Mouse (Mus musculus) right cerebral cortex, adult 18-20 months (tissue): Measurements from ENCODE around the gene Gm17027.
"Not testable (repeated sequence)": the region's sequence is repeated elsewhere in the genome, so short reads cannot be mapped to it uniquely, and the experiment has no call there.

Source experiments
- DNase-seq: peaks from one replicate; pipeline ENCODE4 v3.0.0; 2022; ENCODE audit warnings: mixed read lengths

Gm17027 gene

DNA sequence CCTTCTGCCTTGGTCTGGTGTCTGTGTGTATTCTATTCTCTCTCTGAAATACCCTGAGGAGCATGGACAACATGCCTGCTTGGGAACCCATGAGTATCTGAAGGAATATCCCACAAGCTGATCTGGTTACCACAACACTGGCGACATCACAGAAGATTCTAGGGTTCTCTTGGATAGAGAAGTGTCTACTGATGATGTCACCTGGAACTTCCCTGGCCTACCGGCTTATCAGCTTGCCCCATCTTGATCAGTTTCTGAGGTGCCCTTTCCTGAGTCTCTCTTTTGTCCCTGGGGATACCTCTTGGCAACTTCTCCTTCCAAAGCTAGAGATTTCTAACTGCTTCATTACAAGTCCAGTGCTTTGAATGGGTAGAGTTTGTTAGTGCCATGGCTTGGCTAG, at the start of gene Gm17027:
Gene Gm17027, minus strand, starts transcription at position 101 of the 400 bp plus-strand sequence.
- DNase-seq: not testable (repeated sequence)

DNA sequence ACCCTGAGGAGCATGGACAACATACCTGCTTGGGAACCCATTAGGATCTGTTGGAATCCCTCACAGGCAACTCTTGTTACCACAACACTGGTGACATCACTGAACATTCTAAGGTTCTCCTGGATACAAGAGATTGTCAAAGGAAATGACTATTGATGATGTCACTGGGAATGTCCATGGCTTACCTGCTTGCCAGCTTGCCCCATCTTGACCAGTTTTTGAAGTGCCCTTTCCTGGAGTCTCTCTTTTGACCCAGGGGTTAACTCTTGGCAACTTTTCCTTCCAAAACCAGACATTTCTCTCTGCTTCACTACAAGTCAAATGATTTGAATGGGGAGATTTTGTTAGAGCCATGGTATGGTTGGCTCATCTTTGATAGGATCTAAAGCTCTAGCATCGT, 28.3 kb upstream of the Gm17027 start, which contains the start of gene Gm3573:
Gene Gm3573, minus strand, starts transcription at position 101 of the 400 bp plus-strand sequence.
- DNase-seq: not testable (repeated sequence)

DNA sequence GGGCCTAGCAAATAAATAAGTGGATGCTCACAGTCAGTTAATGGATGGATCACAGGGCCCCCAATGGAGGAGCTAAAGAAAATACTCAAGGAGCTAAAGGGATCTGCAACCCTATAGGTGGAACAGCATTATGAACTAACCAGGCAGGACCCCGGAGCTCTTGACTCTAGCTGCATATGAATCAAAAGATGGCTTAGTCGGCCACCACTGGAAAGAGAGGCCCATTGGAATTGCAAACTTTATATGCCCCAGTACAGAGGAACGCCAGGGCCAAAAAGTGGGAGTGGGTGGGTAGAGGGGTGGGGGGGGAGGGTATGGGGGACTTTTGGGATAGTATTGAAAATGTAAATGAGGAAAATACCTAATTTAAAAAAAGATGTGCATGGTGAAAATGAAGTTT, 21.5 kb upstream of the Gm17027 start:
- not testable (repeated sequence) for DNase-seq

DNA sequence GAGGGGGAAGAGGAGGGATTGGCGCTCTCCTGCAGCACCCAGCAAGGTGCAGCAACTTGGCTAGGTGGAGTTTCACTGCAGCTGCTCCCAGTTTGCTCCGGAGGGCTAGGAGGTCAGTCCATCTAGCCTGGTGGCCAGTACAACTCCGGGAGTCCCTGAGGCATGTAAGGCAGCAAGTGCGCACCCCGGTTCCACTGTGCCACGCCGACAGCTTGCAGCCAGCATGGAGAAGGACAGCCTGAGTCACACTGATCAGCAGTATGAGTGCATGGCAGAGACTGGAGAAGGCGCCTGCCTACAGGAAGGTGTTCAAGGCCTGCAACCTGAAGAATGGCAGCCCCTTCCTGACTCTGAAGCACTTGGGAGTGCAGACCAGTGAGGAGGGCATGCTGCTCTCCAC, 27.9 kb downstream of the Gm17027 start:
- DNase-seq: not testable (repeated sequence)

DNA sequence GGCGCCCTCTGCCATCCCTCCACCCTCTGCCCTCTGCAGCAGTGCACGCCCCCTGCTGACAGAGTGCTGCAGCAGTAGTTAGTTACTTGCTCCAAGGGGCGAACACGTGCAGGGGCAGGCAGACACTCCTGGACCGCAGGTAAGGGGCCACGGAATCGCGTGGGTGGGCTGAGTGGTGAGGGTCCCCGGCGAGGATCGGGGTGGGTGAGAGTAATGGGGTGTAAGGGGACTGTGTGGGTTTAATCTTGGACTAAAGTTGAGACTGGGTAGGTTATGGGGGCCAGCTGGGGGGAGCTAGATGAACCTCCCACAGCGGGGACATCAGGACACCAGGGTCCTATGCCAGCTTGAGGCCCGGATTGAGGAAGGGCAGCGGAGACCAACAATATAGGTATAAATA, 28.6 kb downstream of the Gm17027 start:
- DNase-seq: not testable (repeated sequence)

DNA sequence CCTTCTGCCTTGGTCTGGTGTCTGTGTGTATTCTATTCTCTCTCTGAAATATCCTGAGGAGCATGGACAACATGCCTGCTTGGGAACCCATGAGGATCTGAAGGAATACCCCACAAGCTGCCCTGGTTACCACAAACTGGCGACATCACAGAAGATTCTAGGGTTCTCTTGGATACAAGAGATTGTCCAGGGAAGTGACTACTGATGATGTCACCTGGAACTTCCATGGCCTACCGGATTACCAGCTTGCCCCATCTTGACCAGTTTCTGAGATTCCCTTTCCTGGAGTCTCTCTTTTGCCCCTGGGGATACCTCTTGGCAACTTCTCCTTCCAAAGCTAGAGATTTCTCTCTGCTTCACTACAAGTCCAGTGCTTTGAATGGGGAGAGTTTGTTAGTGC, 45.2 kb downstream of the Gm17027 start, which contains the start of gene Gm7951:
Gene Gm7951, minus strand, starts transcription at position 101 of the 400 bp plus-strand sequence.
- DNase-seq: not testable (repeated sequence)
